Mouse (Mus musculus) olfactory bulb, adult 2 months (tissue): ENCODE measurements at regions not wholly inside any gene's neighbourhood (a gene's known extent, or its start where the extent isn't known, plus 50 kb on each side); places are given as distances from the start of the nearest gene placed in this dataset.

Source experiments
- CTCF ChIP-seq: fragments of 200-500 bp; IDR thresholded peaks from 2 replicates; pipeline ENCODE4 v1.5.1; 2012; ENCODE audit warnings: low read depth, mild to moderate bottlenecking, low read length, moderate library complexity; ENCODE audit not compliant: insufficient read depth
- POLR2A ChIP-seq: fragments of 200-500 bp; IDR thresholded peaks from 2 replicates; pipeline ENCODE4 v1.6.1; 2012; ENCODE audit warnings: mild to moderate bottlenecking, low read depth, low read length, moderate library complexity; ENCODE audit not compliant: insufficient read depth

DNA sequence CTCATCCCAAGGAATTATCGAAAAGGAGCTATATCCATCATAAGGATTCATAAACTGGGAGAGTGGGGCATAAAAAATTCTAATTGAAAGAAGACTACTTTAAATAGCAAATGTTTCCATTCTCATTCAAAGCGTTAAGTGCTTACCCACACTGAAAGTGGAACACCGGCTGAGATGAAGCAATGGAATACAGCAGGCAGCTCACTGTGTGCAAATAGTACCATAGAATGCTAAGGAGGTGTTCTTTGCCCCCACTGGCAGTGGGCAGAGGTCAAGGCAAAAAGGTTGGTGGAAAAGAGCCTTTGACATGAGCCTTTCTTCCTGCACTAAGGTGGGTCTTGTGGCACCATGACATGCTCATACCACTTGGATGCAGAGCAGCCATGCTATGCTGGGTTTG lies 454.0 kb upstream of the Arglu1 start:
- TF ChIP-seq POLR2A (no peak), CTCF (no peak)
